Mouse (Mus musculus) E14TG2a.4 (cell line): ENCODE results near the gene Orc6.

ENCODE experiments used
- CTCF ChIP-seq: conservative IDR thresholded peaks from 2 replicates; pipeline ENCODE4 v1.5.1; 2014; ENCODE audit warnings: low read length
- NANOG ChIP-seq: IDR thresholded peaks from 2 replicates; pipeline ENCODE4 v1.6.1; 2014; ENCODE audit warnings: borderline replicate concordance, low read length, mixed read lengths
- POU5F1 ChIP-seq: IDR thresholded peaks from 2 replicates; pipeline ENCODE4 v1.6.1; 2014; ENCODE audit warnings: low read length, borderline replicate concordance

DNA sequence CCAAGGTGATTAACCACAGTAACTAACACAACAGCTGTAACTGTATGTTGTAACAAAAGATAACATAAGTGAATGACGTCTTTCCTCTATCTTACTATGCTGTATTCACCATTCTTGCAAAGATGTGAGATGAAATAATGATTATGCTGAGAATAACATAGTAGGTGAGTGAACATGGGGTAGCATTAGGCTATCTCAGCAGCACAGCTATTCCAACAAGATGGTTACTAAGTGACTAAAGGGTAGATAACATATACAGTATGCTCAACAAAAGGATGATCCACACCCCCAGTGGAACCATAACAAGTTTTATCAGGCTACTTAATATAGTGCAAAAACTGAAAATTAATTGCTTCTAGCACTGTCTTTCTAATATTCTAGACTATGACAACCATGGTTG is 12.6 kb upstream of the Orc6 start:
- TF ChIP-seq CTCF = no peak
- TF ChIP-seq POU5F1 = no peak
- TF ChIP-seq NANOG = no peak
